Mouse (Mus musculus): ENCODE data around the gene Ube2e1.
A peak's percentile ranks its signal among the peaks of the same experiment; 100 is the strongest.
"Not testable (repeated sequence)": the region's sequence is repeated elsewhere in the genome, so short reads cannot be mapped to it uniquely, and the experiment has no call there.

Gene Ube2e1

GRCm38 (mm10) chr14:18241786-18242185 is 89.9 kb downstream of the Ube2e1 start:
- DNase-seq (ENCODE audit: low spot score in 2 of 2): no peak

GRCm38 (mm10) chr14:18240132-18240531 is 91.5 kb downstream of the Ube2e1 start:
- DNase-seq (ENCODE audit: low spot score in 2 of 2): no peak

GRCm38 (mm10) chr14:18238750-18239731 is 92.6 kb downstream of the Ube2e1 start, which contains the start of gene Nr1d2:
Nr1d2 (minus strand) TSS chr14:18239127.
- peak; percentile 97 to 98 for DNase-seq (ENCODE audit: low spot score in 2 of 2)

- DNase-seq (ENCODE audit: low spot score in 2 of 2): peak; percentile 98 to 99
Observed at GRCm38 (mm10) chr14:18238131-18238749, 93.4 kb downstream of the Ube2e1 start.

GRCm38 (mm10) chr14:18237381-18237780 is 94.3 kb downstream of the Ube2e1 start:
- no peak for DNase-seq (ENCODE audit: low spot score in 2 of 2)

- not testable (repeated sequence) for DNase-seq (ENCODE audit: low spot score in 2 of 2)
Observed at GRCm38 (mm10) chr14:18236496-18237235, 95.0 kb downstream of the Ube2e1 start.

- no peak for DNase-seq (ENCODE audit: low spot score in 2 of 2)
Observed at GRCm38 (mm10) chr14:18233981-18234960, 97.4 kb downstream of the Ube2e1 start.

- no peak for DNase-seq (ENCODE audit: low spot score in 2 of 2)
Observed at GRCm38 (mm10) chr14:18233076-18233475, 98.6 kb downstream of the Ube2e1 start.

Measured in frontal cortex, postnatal 36 days (tissue).